Mouse (Mus musculus): Measurements from ENCODE around the gene Kif14. TPM values are rescaled to one million over a fixed set of nuclear protein-coding genes. Genes with fewer than 3 reads are reported as not detected.

The Kif14 gene
- total and polyA plus RNA-seq, 2 experiments from 2014 or later = 0.79 to 4.8 TPM

- ATAC-seq (ENCODE audit: insufficient read depth, low read depth) (no peak), DNase-seq (ENCODE audit: low spot score) (no peak)
- Histone ChIP-seq H3K36me3 (replicated peaks; ENCODE audit: control insufficient read depth, insufficient read depth, low read length) (0 out of 2 replicates have a peak, but pooled peaks cover 7% of the 10 kb centered on the region), H3K27ac (ENCODE audit: low read depth) (no peak overlapping the region), H3K27me3 (ENCODE audit: control insufficient read depth, insufficient read depth, low read length) (no peaks in the 10 kb centered on the region), H3K4me3 (ENCODE audit: low read depth, low read length) (no peak overlapping the region), H3K9me3 (replicated peaks; ENCODE audit: control insufficient read depth, low read length) (no peaks in the 10 kb centered on the region), H3K4me1 (ENCODE audit: control insufficient read depth, insufficient read depth) (no peaks in the 10 kb centered on the region), H3K9ac (replicated peaks; ENCODE audit: low read depth, low read length) (no peak overlapping the region), H3K4me2 (ENCODE audit: low read depth, low read length) (no peak overlapping the region)
- 82% methylated on average over 7 of the region's 7 CpGs for WGBS
- TF ChIP-seq EP300 (IDR thresholded peaks at IDR 0.05; ENCODE audit: low read depth) (no peak), CTCF (IDR thresholded peaks at IDR 0.05; ENCODE audit: low read depth) (no peak)
Observed at GRCm38 (mm10) chr1:136440741-136441140, 25.4 kb upstream of the Kif14 start.

- H3K36me3 ChIP-seq (replicated peaks; ENCODE audit: control insufficient read depth, insufficient read depth, low read length) = 0 out of 2 replicates have a peak, but pooled peaks cover 3% of the 10 kb centered on the region
- DNase-seq (ENCODE audit: low spot score) = no peak
- no peak overlapping the region for H3K4me3 ChIP-seq (ENCODE audit: low read depth, low read length)
- no peaks in the 10 kb centered on the region for H3K27me3 ChIP-seq (ENCODE audit: control insufficient read depth, insufficient read depth, low read length)
- H3K4me1 ChIP-seq (ENCODE audit: control insufficient read depth, insufficient read depth) = no peaks in the 10 kb centered on the region
- no peak overlapping the region for H3K9ac ChIP-seq (replicated peaks; ENCODE audit: low read depth, low read length)
- H3K27ac ChIP-seq (ENCODE audit: low read depth) = no peak overlapping the region
- ATAC-seq (ENCODE audit: insufficient read depth, low read depth) = no peak
- TF ChIP-seq CTCF (IDR thresholded peaks at IDR 0.05; ENCODE audit: low read depth) (no peak), EP300 (IDR thresholded peaks at IDR 0.05; ENCODE audit: low read depth) (no peak)
- no peaks in the 10 kb centered on the region for H3K9me3 ChIP-seq (replicated peaks; ENCODE audit: control insufficient read depth, low read length)
- WGBS = 66% methylated on average over 9 of the region's 9 CpGs
- H3K4me2 ChIP-seq (ENCODE audit: low read depth, low read length) = no peak overlapping the region
Observed at GRCm38 (mm10) chr1:136442809-136443208, 23.3 kb upstream of the Kif14 start.

GRCm38 (mm10) chr1:136444555-136445255, 21.4 kb upstream of the Kif14 start:
- 78% methylated on average over 12 of the region's 12 CpGs for WGBS
- ATAC-seq (ENCODE audit: insufficient read depth, low read depth) (no peak), DNase-seq (ENCODE audit: low spot score) (no peak)
- Histone ChIP-seq H3K9me3 (replicated peaks; ENCODE audit: control insufficient read depth, low read length) (no peaks in the 10 kb centered on the region), H3K27ac (ENCODE audit: low read depth) (no peak overlapping the region), H3K27me3 (ENCODE audit: control insufficient read depth, insufficient read depth, low read length) (no peaks in the 10 kb centered on the region), H3K4me2 (ENCODE audit: low read depth, low read length) (no peak overlapping the region), H3K9ac (replicated peaks; ENCODE audit: low read depth, low read length) (no peak overlapping the region), H3K36me3 (replicated peaks; ENCODE audit: control insufficient read depth, insufficient read depth, low read length) (0 out of 2 replicates have a peak, but pooled peaks cover 2% of the 10 kb centered on the region), H3K4me1 (ENCODE audit: control insufficient read depth, insufficient read depth) (no peaks in the 10 kb centered on the region), H3K4me3 (ENCODE audit: low read depth, low read length) (no peak overlapping the region)
- TF ChIP-seq CTCF (IDR thresholded peaks at IDR 0.05; ENCODE audit: low read depth) = no peak
- no peak for TF ChIP-seq EP300 (IDR thresholded peaks at IDR 0.05; ENCODE audit: low read depth)

- Histone ChIP-seq H3K4me3 (ENCODE audit: low read depth, low read length) (no peak overlapping the region), H3K27ac (ENCODE audit: low read depth) (no peak overlapping the region), H3K9ac (replicated peaks; ENCODE audit: low read depth, low read length) (no peak overlapping the region), H3K27me3 (ENCODE audit: control insufficient read depth, insufficient read depth, low read length) (no peaks in the 10 kb centered on the region), H3K9me3 (replicated peaks; ENCODE audit: control insufficient read depth, low read length) (no peaks in the 10 kb centered on the region), H3K36me3 (replicated peaks; ENCODE audit: control insufficient read depth, insufficient read depth, low read length) (no peaks in the 10 kb centered on the region), H3K4me1 (ENCODE audit: control insufficient read depth, insufficient read depth) (no peaks in the 10 kb centered on the region), H3K4me2 (ENCODE audit: low read depth, low read length) (no peak overlapping the region)
- ATAC-seq (ENCODE audit: insufficient read depth, low read depth) (no peak), DNase-seq (ENCODE audit: low spot score) (no peak)
- 79% methylated on average over 10 of the region's 10 CpGs for WGBS
- TF ChIP-seq EP300 (IDR thresholded peaks at IDR 0.05; ENCODE audit: low read depth) (no peak), CTCF (IDR thresholded peaks at IDR 0.05; ENCODE audit: low read depth) (no peak)
Observed at GRCm38 (mm10) chr1:136446933-136447332, 19.2 kb upstream of the Kif14 start.

- H3K4me2 ChIP-seq (ENCODE audit: low read depth, low read length) = no peak overlapping the region
- WGBS = 44% methylated on average over 4 of the region's 4 CpGs
- TF ChIP-seq EP300 (IDR thresholded peaks at IDR 0.05; ENCODE audit: low read depth) (no peak), CTCF (IDR thresholded peaks at IDR 0.05; ENCODE audit: low read depth) (no peak)
- no peaks in the 10 kb centered on the region for H3K27me3 ChIP-seq (ENCODE audit: control insufficient read depth, insufficient read depth, low read length)
- no peak overlapping the region for H3K4me3 ChIP-seq (ENCODE audit: low read depth, low read length)
- ATAC-seq (ENCODE audit: insufficient read depth, low read depth) (no peak), DNase-seq (ENCODE audit: low spot score) (no peak)
- no peaks in the 10 kb centered on the region for H3K4me1 ChIP-seq (ENCODE audit: control insufficient read depth, insufficient read depth)
- no peaks in the 10 kb centered on the region for H3K36me3 ChIP-seq (replicated peaks; ENCODE audit: control insufficient read depth, insufficient read depth, low read length)
- H3K9ac ChIP-seq (replicated peaks; ENCODE audit: low read depth, low read length) = no peak overlapping the region
- no peaks in the 10 kb centered on the region for H3K9me3 ChIP-seq (replicated peaks; ENCODE audit: control insufficient read depth, low read length)
- no peak overlapping the region for H3K27ac ChIP-seq (ENCODE audit: low read depth)
Observed at GRCm38 (mm10) chr1:136447338-136447737, 18.8 kb upstream of the Kif14 start.

GRCm38 (mm10) chr1:136449541-136449940, 16.6 kb upstream of the Kif14 start:
- Histone ChIP-seq H3K27me3 (ENCODE audit: control insufficient read depth, insufficient read depth, low read length) (no peaks in the 10 kb centered on the region), H3K36me3 (replicated peaks; ENCODE audit: control insufficient read depth, insufficient read depth, low read length) (no peaks in the 10 kb centered on the region), H3K4me3 (ENCODE audit: low read depth, low read length) (no peak overlapping the region), H3K9me3 (replicated peaks; ENCODE audit: control insufficient read depth, low read length) (no peaks in the 10 kb centered on the region), H3K27ac (ENCODE audit: low read depth) (no peak overlapping the region), H3K4me1 (ENCODE audit: control insufficient read depth, insufficient read depth) (no peaks in the 10 kb centered on the region), H3K9ac (replicated peaks; ENCODE audit: low read depth, low read length) (no peak overlapping the region), H3K4me2 (ENCODE audit: low read depth, low read length) (no peak overlapping the region)
- no peak for TF ChIP-seq CTCF (IDR thresholded peaks at IDR 0.05; ENCODE audit: low read depth)
- TF ChIP-seq EP300 (IDR thresholded peaks at IDR 0.05; ENCODE audit: low read depth) = no peak
- no peak for DNase-seq (ENCODE audit: low spot score)
- WGBS = 84% methylated on average over 6 of the region's 6 CpGs
- no peak for ATAC-seq (ENCODE audit: insufficient read depth, low read depth)

All from heart, postnatal 0 days (tissue).